Mouse (Mus musculus) kidney, adult 2 months (tissue): ENCODE data around the gene Neb.

Experiments
- CTCF ChIP-seq: fragments of 200-500 bp; conservative IDR thresholded peaks from 2 replicates; pipeline ENCODE4 v1.5.1; 2011; ENCODE audit warnings: low read depth, mild to moderate bottlenecking, control low read depth, low read length, moderate library complexity, mixed read lengths; ENCODE audit not compliant: insufficient read depth, insufficient read length
- POLR2A ChIP-seq: fragments of 200-500 bp; IDR thresholded peaks from one replicate; pipeline ENCODE4 v1.6.1; 2011; ENCODE audit warnings: low read depth, low read length, control low read depth

- no peak for TF ChIP-seq POLR2A
- TF ChIP-seq CTCF: no peak
These were observed 203.3 kb downstream of the Neb start for GRCm38 (mm10) chr2:52174951-52175350.
